Mouse (Mus musculus): ENCODE measurements at regions not wholly inside any gene's neighbourhood (a gene's known extent, or its start where the extent isn't known, plus 50 kb on each side); places are given as distances from the start of the nearest gene placed in this dataset.

- Histone ChIP-seq H3K4me3 (no peak overlapping the region), H3K9me3 (replicated peaks) (no peaks in the 10 kb centered on the region; the same call in 1 of the 2 replicates), H3K4me1 (no peaks in the 10 kb centered on the region), H3K36me3 (no peaks in the 10 kb centered on the region), H3K27me3 (ENCODE audit: low read depth, poor library complexity, severe bottlenecking) (no peaks in the 10 kb centered on the region), H3K27ac (replicated peaks) (no peak overlapping the region)
- WGBS: 93% methylated on average over 12 of the region's 12 CpGs
- DNase-seq (ENCODE audit: low spot score): no peak
Measured at GRCm38 (mm10) chr6:143415383-143415778, 248.4 kb downstream of the Etnk1 start.

- Histone ChIP-seq H3K4me1 (no peaks in the 10 kb centered on the region), H3K27ac (replicated peaks) (no peak overlapping the region), H3K9me3 (replicated peaks) (no peaks in the 10 kb centered on the region; the same call in 1 of the 2 replicates), H3K27me3 (ENCODE audit: low read depth, poor library complexity, severe bottlenecking) (no peaks in the 10 kb centered on the region), H3K4me3 (no peak overlapping the region), H3K36me3 (no peaks in the 10 kb centered on the region)
- 88% methylated on average over 7 of the region's 7 CpGs for WGBS
- no peak for DNase-seq (ENCODE audit: low spot score)
Measured at GRCm38 (mm10) chr6:143419872-143420271, 252.9 kb downstream of the Etnk1 start.

GRCm38 (mm10) chr6:143423026-143423425, 256.0 kb downstream of the Etnk1 start:
- 0 out of 2 replicates have a peak, but pooled peaks cover 3% of the 10 kb centered on the region for H3K4me1 ChIP-seq
- H3K9me3 ChIP-seq (replicated peaks): no peaks in the 10 kb centered on the region
- DNase-seq (ENCODE audit: low spot score): no peak
- H3K27ac ChIP-seq (replicated peaks): no peak overlapping the region
- H3K36me3 ChIP-seq: no peaks in the 10 kb centered on the region
- WGBS: 95% methylated on average over 14 of the region's 14 CpGs
- H3K27me3 ChIP-seq (ENCODE audit: low read depth, poor library complexity, severe bottlenecking): no peaks in the 10 kb centered on the region
- H3K4me3 ChIP-seq: no peak overlapping the region

GRCm38 (mm10) chr6:143425182-143425829, 258.3 kb downstream of the Etnk1 start:
- Histone ChIP-seq H3K9me3 (replicated peaks) (no peaks in the 10 kb centered on the region), H3K36me3 (no peaks in the 10 kb centered on the region), H3K27ac (replicated peaks) (no peak overlapping the region), H3K4me1 (0 out of 2 replicates have a peak, but pooled peaks cover 3% of the 10 kb centered on the region), H3K27me3 (ENCODE audit: low read depth, poor library complexity, severe bottlenecking) (no peaks in the 10 kb centered on the region), H3K4me3 (no peak overlapping the region)
- no peak for DNase-seq (ENCODE audit: low spot score)
- WGBS: 83% methylated on average over 17 of the region's 17 CpGs

GRCm38 (mm10) chr6:143431896-143432450, 265.0 kb downstream of the Etnk1 start:
- H3K27ac ChIP-seq (replicated peaks): no peak overlapping the region
- H3K4me3 ChIP-seq: no peak overlapping the region
- no peaks in the 10 kb centered on the region for H3K9me3 ChIP-seq (replicated peaks)
- H3K27me3 ChIP-seq (ENCODE audit: low read depth, poor library complexity, severe bottlenecking): no peaks in the 10 kb centered on the region
- peaks cover 9% of the 10 kb centered on the region for H3K4me1 ChIP-seq
- DNase-seq (ENCODE audit: low spot score): no peak
- WGBS: 92% methylated on average over 13 of the region's 13 CpGs
- no peaks in the 10 kb centered on the region for H3K36me3 ChIP-seq

- Histone ChIP-seq H3K27ac (replicated peaks) (peak overlapping the region; percentile 69), H3K36me3 (no peaks in the 10 kb centered on the region), H3K9me3 (replicated peaks) (no peaks in the 10 kb centered on the region), H3K4me1 (peaks cover 20% of the 10 kb centered on the region), H3K27me3 (ENCODE audit: low read depth, poor library complexity, severe bottlenecking) (no peaks in the 10 kb centered on the region), H3K4me3 (no peak overlapping the region)
- 79% methylated on average over 32 of the region's 32 CpGs for WGBS
- no peak for DNase-seq (ENCODE audit: low spot score)
Measured at GRCm38 (mm10) chr6:143437367-143438271, 270.6 kb downstream of the Etnk1 start.

GRCm38 (mm10) chr6:143438272-143438591, 271.2 kb downstream of the Etnk1 start:
- peaks cover 20% of the 10 kb centered on the region for H3K4me1 ChIP-seq
- no peak overlapping the region for H3K27ac ChIP-seq (replicated peaks)
- no peaks in the 10 kb centered on the region for H3K9me3 ChIP-seq (replicated peaks)
- no peaks in the 10 kb centered on the region for H3K36me3 ChIP-seq
- H3K4me3 ChIP-seq: no peak overlapping the region
- 90% methylated on average over 5 of the region's 5 CpGs for WGBS
- no peak for DNase-seq (ENCODE audit: low spot score)
- H3K27me3 ChIP-seq (ENCODE audit: low read depth, poor library complexity, severe bottlenecking): no peaks in the 10 kb centered on the region

GRCm38 (mm10) chr6:143439484-143439883, 272.5 kb downstream of the Etnk1 start:
- Histone ChIP-seq H3K9me3 (replicated peaks) (no peaks in the 10 kb centered on the region), H3K27me3 (ENCODE audit: low read depth, poor library complexity, severe bottlenecking) (no peaks in the 10 kb centered on the region), H3K27ac (replicated peaks) (no peak overlapping the region), H3K4me1 (peaks cover 20% of the 10 kb centered on the region), H3K36me3 (no peaks in the 10 kb centered on the region), H3K4me3 (no peak overlapping the region)
- 95% methylated on average over 10 of the region's 10 CpGs for whole genome bisulfite sequencing
- no peak for DNase-seq (ENCODE audit: low spot score)

- Histone ChIP-seq H3K36me3 (no peaks in the 10 kb centered on the region), H3K4me1 (peaks cover 20% of the 10 kb centered on the region), H3K27me3 (ENCODE audit: low read depth, poor library complexity, severe bottlenecking) (no peaks in the 10 kb centered on the region), H3K9me3 (replicated peaks) (no peaks in the 10 kb centered on the region), H3K27ac (replicated peaks) (no peak overlapping the region), H3K4me3 (no peak overlapping the region)
- WGBS: 85% methylated on average over 15 of the region's 15 CpGs
- DNase-seq (ENCODE audit: low spot score): no peak
Measured at GRCm38 (mm10) chr6:143440237-143440950, 273.4 kb downstream of the Etnk1 start.

GRCm38 (mm10) chr6:143442361-143442760, 275.3 kb downstream of the Etnk1 start:
- no peak overlapping the region for H3K27ac ChIP-seq (replicated peaks)
- peaks cover 12% of the 10 kb centered on the region for H3K4me1 ChIP-seq
- no peaks in the 10 kb centered on the region for H3K36me3 ChIP-seq
- WGBS: 89% methylated on average over 8 of the region's 8 CpGs
- no peaks in the 10 kb centered on the region for H3K9me3 ChIP-seq (replicated peaks)
- H3K4me3 ChIP-seq: no peak overlapping the region
- no peaks in the 10 kb centered on the region for H3K27me3 ChIP-seq (ENCODE audit: low read depth, poor library complexity, severe bottlenecking)
- DNase-seq (ENCODE audit: low spot score): no peak

GRCm38 (mm10) chr6:143443446-143443845, 276.4 kb downstream of the Etnk1 start:
- 96% methylated on average over 6 of the region's 6 CpGs for WGBS
- no peak overlapping the region for H3K27ac ChIP-seq (replicated peaks)
- H3K4me1 ChIP-seq: peaks cover 4% of the 10 kb centered on the region; the same call in 1 of the 2 replicates
- H3K36me3 ChIP-seq: no peaks in the 10 kb centered on the region
- H3K9me3 ChIP-seq (replicated peaks): no peaks in the 10 kb centered on the region
- no peak for DNase-seq (ENCODE audit: low spot score)
- H3K27me3 ChIP-seq (ENCODE audit: low read depth, poor library complexity, severe bottlenecking): no peaks in the 10 kb centered on the region
- no peak overlapping the region for H3K4me3 ChIP-seq

- WGBS: 94% methylated on average over 3 of the region's 3 CpGs
Measured at GRCm38 (mm10) chr6:143444782-143445181, 277.8 kb downstream of the Etnk1 start.

More at GRCm38 (mm10) chr6:143444782-143445181, 277.8 kb downstream of the Etnk1 start:
- H3K27me3 ChIP-seq (ENCODE audit: low read depth, poor library complexity, severe bottlenecking): no peaks in the 10 kb centered on the region
- no peaks in the 10 kb centered on the region for H3K36me3 ChIP-seq
- no peak overlapping the region for H3K27ac ChIP-seq (replicated peaks)
- no peaks in the 10 kb centered on the region for H3K9me3 ChIP-seq (replicated peaks)
- no peak overlapping the region for H3K4me3 ChIP-seq
- DNase-seq (ENCODE audit: low spot score): no peak
- H3K4me1 ChIP-seq: peaks cover 4% of the 10 kb centered on the region; the same call in 1 of the 2 replicates
